Mouse (Mus musculus): ENCODE measurements around the gene Abtb1. TPM values are rescaled to one million over a fixed set of nuclear protein-coding genes. Genes with fewer than 3 reads are reported as not detected.

Abtb1 gene
- polyA plus RNA-seq, 1 experiment from 2014 or later: 23.9 TPM

GRCm38 (mm10) chr6:88872811-88873210 lies 31.0 kb upstream of the Abtb1 start:
- WGBS: 54% methylated on average over 7 of the region's 7 CpGs
- Histone ChIP-seq H3K9ac (ENCODE audit: low read depth, low read length) (no peak overlapping the region), H3K4me3 (ENCODE audit: low read depth, low read length) (no peak overlapping the region), H3K36me3 (ENCODE audit: control insufficient read depth, insufficient read depth) (no peaks in the 10 kb centered on the region), H3K27ac (ENCODE audit: low read depth, low read length) (no peak overlapping the region), H3K27me3 (replicated peaks; ENCODE audit: control insufficient read depth, insufficient read depth, low read length) (peaks cover 13% of the 10 kb centered on the region), H3K4me1 (replicated peaks; ENCODE audit: control insufficient read depth, insufficient read depth, low read length) (no peaks in the 10 kb centered on the region; the same call in none of the 2 replicates), H3K4me2 (replicated peaks; ENCODE audit: low read depth) (no peak overlapping the region), H3K9me3 (ENCODE audit: control insufficient read depth) (no peaks in the 10 kb centered on the region)
- TF ChIP-seq CTCF (IDR thresholded peaks at IDR 0.05; ENCODE audit: low read depth): no peak
- no peak for ATAC-seq

- Histone ChIP-seq H3K36me3 (ENCODE audit: control insufficient read depth, insufficient read depth) (no peaks in the 10 kb centered on the region), H3K27me3 (replicated peaks; ENCODE audit: control insufficient read depth, insufficient read depth, low read length) (peaks cover 13% of the 10 kb centered on the region), H3K4me2 (replicated peaks; ENCODE audit: low read depth) (0 out of 2 replicates have a peak overlapping the region, but pooled peaks have one; percentile 3), H3K4me3 (ENCODE audit: low read depth, low read length) (no peak overlapping the region), H3K9me3 (ENCODE audit: control insufficient read depth) (no peaks in the 10 kb centered on the region), H3K9ac (ENCODE audit: low read depth, low read length) (no peak overlapping the region), H3K4me1 (replicated peaks; ENCODE audit: control insufficient read depth, insufficient read depth, low read length) (no peaks in the 10 kb centered on the region; the same call in none of the 2 replicates), H3K27ac (ENCODE audit: low read depth, low read length) (no peak overlapping the region)
- 37% methylated on average over 8 of the region's 8 CpGs for WGBS
- no peak for TF ChIP-seq CTCF (IDR thresholded peaks at IDR 0.05; ENCODE audit: low read depth)
- no peak for ATAC-seq
Measured at GRCm38 (mm10) chr6:88871546-88871945, 29.8 kb upstream of the Abtb1 start.

GRCm38 (mm10) chr6:88870594-88870993 lies 28.8 kb upstream of the Abtb1 start:
- 64% methylated on average over 4 of the region's 4 CpGs for whole genome bisulfite sequencing
- H3K27ac ChIP-seq (ENCODE audit: low read depth, low read length): no peak overlapping the region
- no peaks in the 10 kb centered on the region; the same call in none of the 2 replicates for H3K4me1 ChIP-seq (replicated peaks; ENCODE audit: control insufficient read depth, insufficient read depth, low read length)
- no peaks in the 10 kb centered on the region for H3K36me3 ChIP-seq (ENCODE audit: control insufficient read depth, insufficient read depth)
- H3K4me3 ChIP-seq (ENCODE audit: low read depth, low read length): no peak overlapping the region
- TF ChIP-seq CTCF (IDR thresholded peaks at IDR 0.05; ENCODE audit: low read depth): no peak
- no peak for ATAC-seq
- no peak overlapping the region for H3K4me2 ChIP-seq (replicated peaks; ENCODE audit: low read depth)
- no peak overlapping the region for H3K9ac ChIP-seq (ENCODE audit: low read depth, low read length)
- no peaks in the 10 kb centered on the region for H3K9me3 ChIP-seq (ENCODE audit: control insufficient read depth)
- peaks cover 13% of the 10 kb centered on the region for H3K27me3 ChIP-seq (replicated peaks; ENCODE audit: control insufficient read depth, insufficient read depth, low read length)

- WGBS: 82% methylated on average over 7 of the region's 7 CpGs
- Histone ChIP-seq H3K27me3 (replicated peaks; ENCODE audit: control insufficient read depth, insufficient read depth, low read length) (peaks cover 10% of the 10 kb centered on the region), H3K27ac (ENCODE audit: low read depth, low read length) (no peak overlapping the region), H3K4me3 (ENCODE audit: low read depth, low read length) (no peak overlapping the region), H3K4me1 (replicated peaks; ENCODE audit: control insufficient read depth, insufficient read depth, low read length) (no peaks in the 10 kb centered on the region; the same call in none of the 2 replicates), H3K9ac (ENCODE audit: low read depth, low read length) (no peak overlapping the region), H3K36me3 (ENCODE audit: control insufficient read depth, insufficient read depth) (no peaks in the 10 kb centered on the region; the same call in 1 of the 2 replicates), H3K9me3 (ENCODE audit: control insufficient read depth) (no peaks in the 10 kb centered on the region), H3K4me2 (replicated peaks; ENCODE audit: low read depth) (no peak overlapping the region)
- ATAC-seq: no peak
- TF ChIP-seq CTCF (IDR thresholded peaks at IDR 0.05; ENCODE audit: low read depth): no peak
Measured at GRCm38 (mm10) chr6:88869459-88869858, 27.7 kb upstream of the Abtb1 start.

GRCm38 (mm10) chr6:88865704-88866103 lies 23.9 kb upstream of the Abtb1 start:
- WGBS: 78% methylated on average over 7 of the region's 7 CpGs
- Histone ChIP-seq H3K4me2 (replicated peaks; ENCODE audit: low read depth) (no peak overlapping the region), H3K27me3 (replicated peaks; ENCODE audit: control insufficient read depth, insufficient read depth, low read length) (no peaks in the 10 kb centered on the region), H3K4me1 (replicated peaks; ENCODE audit: control insufficient read depth, insufficient read depth, low read length) (no peaks in the 10 kb centered on the region), H3K9me3 (ENCODE audit: control insufficient read depth) (no peaks in the 10 kb centered on the region), H3K9ac (ENCODE audit: low read depth, low read length) (no peak overlapping the region), H3K36me3 (ENCODE audit: control insufficient read depth, insufficient read depth) (no peaks in the 10 kb centered on the region; the same call in 1 of the 2 replicates), H3K27ac (ENCODE audit: low read depth, low read length) (no peak overlapping the region), H3K4me3 (ENCODE audit: low read depth, low read length) (no peak overlapping the region)
- TF ChIP-seq CTCF (IDR thresholded peaks at IDR 0.05; ENCODE audit: low read depth): no peak
- no peak for ATAC-seq

GRCm38 (mm10) chr6:88860914-88861313 lies 19.1 kb upstream of the Abtb1 start:
- ATAC-seq: peak; percentile 62
- no peaks in the 10 kb centered on the region for H3K27me3 ChIP-seq (replicated peaks; ENCODE audit: control insufficient read depth, insufficient read depth, low read length)
- peak; percentile 88 for TF ChIP-seq CTCF (IDR thresholded peaks at IDR 0.05; ENCODE audit: low read depth)

GRCm38 (mm10) chr6:88858341-88858740 lies 16.6 kb upstream of the Abtb1 start:
- Histone ChIP-seq H3K27me3 (replicated peaks; ENCODE audit: control insufficient read depth, insufficient read depth, low read length) (no peaks in the 10 kb centered on the region), H3K9me3 (ENCODE audit: control insufficient read depth) (no peaks in the 10 kb centered on the region), H3K27ac (ENCODE audit: low read depth, low read length) (no peak overlapping the region), H3K4me1 (replicated peaks; ENCODE audit: control insufficient read depth, insufficient read depth, low read length) (no peaks in the 10 kb centered on the region), H3K4me3 (ENCODE audit: low read depth, low read length) (no peak overlapping the region), H3K4me2 (replicated peaks; ENCODE audit: low read depth) (no peak overlapping the region), H3K36me3 (ENCODE audit: control insufficient read depth, insufficient read depth) (no peaks in the 10 kb centered on the region; the same call in 1 of the 2 replicates), H3K9ac (ENCODE audit: low read depth, low read length) (no peak overlapping the region)
- no peak for ATAC-seq
- 72% methylated on average over 7 of the region's 7 CpGs for WGBS
- TF ChIP-seq CTCF (IDR thresholded peaks at IDR 0.05; ENCODE audit: low read depth): no peak

More at GRCm38 (mm10) chr6:88860914-88861313, 19.1 kb upstream of the Abtb1 start:
- Histone ChIP-seq H3K27ac (ENCODE audit: low read depth, low read length) (no peak overlapping the region), H3K9me3 (ENCODE audit: control insufficient read depth) (no peaks in the 10 kb centered on the region), H3K4me3 (ENCODE audit: low read depth, low read length) (no peak overlapping the region), H3K36me3 (ENCODE audit: control insufficient read depth, insufficient read depth) (no peaks in the 10 kb centered on the region; the same call in 1 of the 2 replicates), H3K4me2 (replicated peaks; ENCODE audit: low read depth) (no peak overlapping the region), H3K4me1 (replicated peaks; ENCODE audit: control insufficient read depth, insufficient read depth, low read length) (no peaks in the 10 kb centered on the region), H3K9ac (ENCODE audit: low read depth, low read length) (no peak overlapping the region)
- WGBS: 18% methylated on average over 2 of the region's 2 CpGs

Measured in intestine, postnatal 0 days (tissue).